Mouse (Mus musculus) megakaryocyte, embryonic 14.5 days (primary cell): ENCODE results near the gene Pknox2. TPM values are rescaled to one million over a fixed set of nuclear protein-coding genes. Genes with fewer than 3 reads are reported as not detected.

Experiments
- H3K27me3 ChIP-seq: replicated peaks from 2 replicates; pipeline ENCODE3; 2012; ENCODE audit warnings: inconsistent platforms
- H3K36me3 ChIP-seq: replicated peaks from 2 replicates; pipeline ENCODE3; 2012; ENCODE audit warnings: low read length, inconsistent platforms, mixed read lengths
- H3K4me1 ChIP-seq: 2 replicates; pipeline ENCODE4 v1.6.1; 2012; ENCODE audit warnings: inconsistent platforms
- H3K4me3 ChIP-seq: replicated peaks from 2 replicates; pipeline ENCODE3; 2012; ENCODE audit warnings: moderate library complexity, mild to moderate bottlenecking, inconsistent platforms
- H3K9me3 ChIP-seq: 2 replicates; pipeline ENCODE4 v1.6.1; 2012; ENCODE audit warnings: inconsistent platforms
- FLI1 ChIP-seq: IDR thresholded peaks from 2 replicates; pipeline ENCODE4 v1.6.1; 2012; ENCODE audit warnings: low read length, inconsistent platforms, mixed read lengths
- GATA1 ChIP-seq: IDR thresholded peaks from 3 replicates; pipeline ENCODE4 v1.6.1; 2012; ENCODE audit warnings: mixed read lengths, low read length, inconsistent platforms, borderline replicate concordance
- polyA plus RNA-seq: library from polyadenylated mRNA; stranded (reverse); fragments of >175 nt; gene quantifications from 2 replicates; pipeline ENCODE4 v1.2.3, GENCODE M21; 2012; ENCODE audit warnings: low replicate concordance; ENCODE audit not compliant: insufficient read depth

Gene Pknox2
- polyA plus RNA-seq, 1 experiment: 0.06 TPM

DNA sequence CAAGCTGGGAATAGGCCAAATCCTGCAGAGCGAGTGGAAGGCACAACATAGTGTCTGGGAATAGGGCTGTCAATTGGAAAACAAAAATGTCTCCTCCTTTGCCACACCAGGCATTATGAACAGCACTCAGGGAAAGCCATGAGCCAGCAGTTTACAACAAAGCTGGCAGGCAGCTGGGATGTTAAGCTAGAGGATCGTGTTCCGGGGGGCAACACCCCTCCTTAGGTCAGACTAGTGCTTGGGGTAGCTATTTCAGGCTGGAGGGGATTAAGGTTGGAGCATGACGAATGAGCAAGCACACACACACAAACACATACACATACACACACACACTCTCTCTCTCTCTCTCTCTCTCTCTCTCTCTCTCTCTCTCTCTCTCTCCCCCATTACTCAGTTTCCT lies 227.7 kb downstream of the Pknox2 start:
- Histone ChIP-seq H3K27me3 (peaks cover 16% of the 10 kb centered on the region), H3K4me3 (no peak overlapping the region), H3K36me3 (no peaks in the 10 kb centered on the region), H3K4me1 (peaks cover 4% of the 10 kb centered on the region; the same call in 1 of the 2 replicates), H3K9me3 (no peaks in the 10 kb centered on the region)
- no peak for TF ChIP-seq GATA1
- no peak for TF ChIP-seq FLI1

DNA sequence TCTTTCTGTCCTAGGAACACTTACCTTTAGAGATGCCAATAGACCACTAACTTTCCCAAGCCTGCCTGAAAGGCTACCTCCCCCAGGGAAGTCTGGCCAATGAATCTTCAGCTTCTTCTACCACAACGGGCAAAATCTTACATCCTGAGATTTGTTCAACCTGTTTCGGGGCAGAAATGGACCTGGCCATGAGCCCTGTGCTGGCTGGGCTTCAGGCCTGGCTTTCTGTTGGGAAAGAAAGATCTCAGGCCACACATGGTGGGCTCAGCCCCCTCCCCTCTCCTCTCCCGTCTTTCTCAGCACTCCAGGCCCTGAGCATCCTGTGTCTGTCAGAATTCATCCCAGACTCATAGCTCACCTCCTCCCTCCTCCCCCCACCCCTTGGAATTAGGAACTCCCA lies 228.6 kb downstream of the Pknox2 start:
- Histone ChIP-seq H3K9me3 (no peaks in the 10 kb centered on the region), H3K4me3 (no peak overlapping the region), H3K4me1 (peaks cover 4% of the 10 kb centered on the region; the same call in 1 of the 2 replicates), H3K27me3 (peaks cover 20% of the 10 kb centered on the region), H3K36me3 (no peaks in the 10 kb centered on the region)
- TF ChIP-seq FLI1 (no peak), GATA1 (no peak)

DNA sequence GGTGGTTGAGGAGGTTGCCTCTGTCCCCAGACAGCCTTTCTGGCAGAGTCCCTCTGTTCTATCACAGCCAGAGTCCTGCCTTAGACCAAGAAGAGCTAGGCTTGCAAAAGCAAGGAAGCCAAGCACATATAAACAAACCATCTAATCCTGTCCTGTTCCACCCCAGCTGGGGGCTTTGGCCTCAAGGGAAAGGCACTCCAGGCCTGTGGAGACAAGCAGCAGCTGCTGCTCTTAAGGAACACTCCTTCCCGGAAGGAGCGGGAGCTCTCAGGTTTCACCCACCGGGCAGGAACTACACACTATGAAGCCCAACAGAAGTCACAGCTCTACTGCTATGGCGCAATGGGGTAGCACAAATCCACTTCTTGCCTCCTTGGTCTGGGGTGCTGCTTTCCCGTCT lies 230.3 kb downstream of the Pknox2 start:
- peaks cover 20% of the 10 kb centered on the region for H3K27me3 ChIP-seq
- H3K9me3 ChIP-seq: no peaks in the 10 kb centered on the region
- H3K4me3 ChIP-seq: no peak overlapping the region
- TF ChIP-seq FLI1: no peak
- TF ChIP-seq GATA1: no peak
- H3K4me1 ChIP-seq: peaks cover 4% of the 10 kb centered on the region; the same call in 1 of the 2 replicates
- no peaks in the 10 kb centered on the region for H3K36me3 ChIP-seq

DNA sequence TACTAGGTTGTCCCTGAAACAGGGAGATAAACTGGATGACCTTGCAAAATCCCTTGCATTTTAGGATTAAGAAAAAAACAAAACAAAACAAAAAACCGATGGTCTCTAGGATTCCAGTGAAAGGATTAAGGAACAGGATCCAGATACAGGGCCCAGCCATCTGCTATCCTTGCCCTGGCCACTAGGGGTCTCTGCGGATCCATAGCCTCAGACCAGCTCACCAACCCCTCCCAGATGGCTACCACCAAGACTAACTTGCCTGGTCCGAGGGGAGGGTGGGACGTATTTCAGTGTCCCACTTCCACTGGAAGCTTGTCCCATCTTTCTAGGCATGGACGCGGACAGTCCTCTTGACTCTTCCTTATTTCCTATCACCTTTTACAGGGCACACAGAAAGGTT lies 230.8 kb downstream of the Pknox2 start:
- Histone ChIP-seq H3K4me1 (peaks cover 4% of the 10 kb centered on the region; the same call in 1 of the 2 replicates), H3K4me3 (no peak overlapping the region), H3K27me3 (peaks cover 20% of the 10 kb centered on the region), H3K9me3 (no peaks in the 10 kb centered on the region), H3K36me3 (no peaks in the 10 kb centered on the region)
- TF ChIP-seq GATA1 (no peak), FLI1 (no peak)

DNA sequence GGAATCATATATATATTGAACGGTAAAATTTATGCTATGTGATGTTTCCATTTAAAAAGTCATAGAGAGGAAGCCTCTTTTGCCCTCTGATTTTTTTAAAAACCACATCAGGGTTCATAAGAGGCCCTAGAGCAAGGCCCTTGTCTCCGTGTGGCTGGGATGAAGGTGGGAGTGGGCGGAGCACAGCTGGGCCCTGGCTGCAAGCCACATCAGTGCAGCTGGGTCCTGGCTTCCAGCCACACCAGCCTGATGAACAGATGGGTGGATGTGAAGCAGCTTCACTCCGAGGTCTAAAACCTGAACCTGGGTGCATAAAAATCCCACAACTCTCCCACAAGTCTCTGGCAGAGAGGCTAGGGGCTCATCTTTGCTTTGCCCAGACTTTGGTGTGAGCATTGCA lies 241.8 kb downstream of the Pknox2 start:
- Histone ChIP-seq H3K9me3 (no peaks in the 10 kb centered on the region), H3K27me3 (peaks cover 5% of the 10 kb centered on the region), H3K4me1 (no peaks in the 10 kb centered on the region), H3K4me3 (no peak overlapping the region), H3K36me3 (no peaks in the 10 kb centered on the region)
- TF ChIP-seq FLI1: no peak
- TF ChIP-seq GATA1: no peak

DNA sequence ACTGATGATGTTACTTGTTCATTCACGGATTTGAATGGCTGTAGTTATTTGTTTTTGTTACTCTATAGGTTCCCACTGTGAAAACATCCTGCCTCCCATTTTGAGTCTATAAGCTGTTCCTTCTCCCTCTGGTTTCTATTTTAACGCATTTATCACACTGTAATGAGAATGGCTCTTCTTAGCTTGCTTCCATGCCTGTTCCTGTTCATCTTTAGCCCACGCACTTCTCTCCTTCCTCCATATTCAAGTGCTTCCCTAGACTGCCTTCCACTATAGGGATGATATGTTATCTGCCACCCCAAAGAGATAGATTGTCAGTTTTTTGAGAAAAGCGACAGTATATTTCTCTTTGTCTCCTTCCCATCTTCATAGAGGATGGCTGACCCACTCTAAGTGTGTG lies 246.7 kb downstream of the Pknox2 start:
- no peak for TF ChIP-seq GATA1
- TF ChIP-seq FLI1: no peak
- Histone ChIP-seq H3K36me3 (no peaks in the 10 kb centered on the region), H3K4me1 (no peaks in the 10 kb centered on the region), H3K9me3 (no peaks in the 10 kb centered on the region), H3K27me3 (peaks cover 9% of the 10 kb centered on the region), H3K4me3 (no peak overlapping the region)

DNA sequence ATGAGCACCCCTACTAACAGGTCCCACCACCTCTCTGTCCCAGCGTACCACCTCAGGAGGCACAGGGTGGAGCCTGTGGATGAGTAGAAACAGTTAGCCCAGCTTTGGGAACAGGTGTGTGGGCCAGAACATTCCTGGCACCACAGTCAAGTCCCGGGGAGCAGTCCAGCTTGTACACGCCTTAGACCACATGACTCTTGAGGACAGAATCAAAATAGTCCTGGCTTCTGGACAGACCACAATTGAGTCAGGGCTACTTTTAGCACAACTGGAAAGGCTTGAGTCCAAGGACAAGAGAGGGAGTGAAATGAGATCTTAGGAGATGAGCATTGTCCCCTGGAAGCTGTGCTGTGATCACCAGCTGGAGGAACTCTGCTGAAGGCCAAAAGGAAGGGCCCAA lies 248.6 kb downstream of the Pknox2 start:
- H3K4me1 ChIP-seq: no peaks in the 10 kb centered on the region
- H3K27me3 ChIP-seq: peaks cover 9% of the 10 kb centered on the region
- no peaks in the 10 kb centered on the region for H3K9me3 ChIP-seq
- no peaks in the 10 kb centered on the region for H3K36me3 ChIP-seq
- no peak overlapping the region for H3K4me3 ChIP-seq
- TF ChIP-seq GATA1 (no peak), FLI1 (no peak)

DNA sequence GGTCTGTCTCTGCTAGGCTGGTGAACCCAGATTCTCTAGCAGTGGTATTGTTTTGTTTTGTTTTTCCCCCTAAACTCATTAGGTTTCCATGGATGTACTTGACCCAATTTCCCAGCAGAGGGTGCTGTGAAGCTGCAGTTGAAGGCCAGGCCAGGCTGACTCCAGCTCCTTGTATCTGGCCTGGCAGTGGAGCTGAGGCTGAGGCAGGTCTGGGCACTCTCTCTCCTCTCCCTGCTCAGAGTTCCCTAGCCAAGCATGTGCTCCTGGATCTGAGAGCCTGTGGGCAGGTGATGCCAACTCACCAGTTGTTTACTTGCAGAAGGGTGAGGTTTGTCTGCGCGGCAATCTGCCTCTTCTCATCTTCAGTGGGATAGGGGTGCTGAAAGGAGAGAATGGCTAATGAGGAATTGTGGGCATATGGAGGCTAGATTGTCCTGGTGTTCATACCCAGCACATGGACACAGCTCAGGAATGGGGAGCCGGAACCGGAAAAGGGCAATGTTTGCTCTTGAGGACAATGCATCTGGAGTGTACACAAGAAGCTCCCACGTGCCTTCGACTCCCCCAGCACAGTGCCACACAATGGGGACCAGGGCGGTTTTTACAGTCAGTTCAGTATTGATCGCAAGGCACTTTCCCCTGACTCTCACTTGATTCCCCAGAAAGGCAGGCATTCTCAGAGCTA lies 252.1 kb downstream of the Pknox2 start:
- Histone ChIP-seq H3K27me3 (peaks cover 16% of the 10 kb centered on the region), H3K4me1 (no peaks in the 10 kb centered on the region; the same call in 1 of the 2 replicates), H3K4me3 (no peak overlapping the region), H3K9me3 (no peaks in the 10 kb centered on the region), H3K36me3 (no peaks in the 10 kb centered on the region)
- no peak for TF ChIP-seq FLI1
- no peak for TF ChIP-seq GATA1

DNA sequence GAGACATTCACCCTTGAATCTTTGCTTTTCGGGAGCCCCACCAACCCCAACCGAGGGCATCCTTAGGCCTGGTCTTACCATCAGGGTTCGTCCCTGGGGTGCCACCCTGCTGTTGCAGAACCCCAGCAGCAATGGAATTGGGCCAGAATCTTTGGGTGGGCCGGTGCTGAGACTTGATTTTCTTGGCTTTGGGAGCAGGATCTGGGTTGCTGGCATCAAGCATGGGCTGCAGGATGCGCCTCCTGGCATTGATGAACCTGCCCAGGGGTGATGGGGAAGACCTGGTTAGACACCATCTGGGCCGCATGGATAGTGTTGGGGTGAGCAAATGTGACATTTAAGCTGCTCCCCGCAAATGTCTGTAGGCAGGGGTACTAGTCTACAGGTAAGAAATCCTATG lies 253.0 kb downstream of the Pknox2 start:
- no peak overlapping the region for H3K4me3 ChIP-seq
- H3K27me3 ChIP-seq: peaks cover 16% of the 10 kb centered on the region
- H3K36me3 ChIP-seq: no peaks in the 10 kb centered on the region
- H3K4me1 ChIP-seq: no peaks in the 10 kb centered on the region; the same call in 1 of the 2 replicates
- TF ChIP-seq GATA1: no peak
- no peak for TF ChIP-seq FLI1
- H3K9me3 ChIP-seq: no peaks in the 10 kb centered on the region

DNA sequence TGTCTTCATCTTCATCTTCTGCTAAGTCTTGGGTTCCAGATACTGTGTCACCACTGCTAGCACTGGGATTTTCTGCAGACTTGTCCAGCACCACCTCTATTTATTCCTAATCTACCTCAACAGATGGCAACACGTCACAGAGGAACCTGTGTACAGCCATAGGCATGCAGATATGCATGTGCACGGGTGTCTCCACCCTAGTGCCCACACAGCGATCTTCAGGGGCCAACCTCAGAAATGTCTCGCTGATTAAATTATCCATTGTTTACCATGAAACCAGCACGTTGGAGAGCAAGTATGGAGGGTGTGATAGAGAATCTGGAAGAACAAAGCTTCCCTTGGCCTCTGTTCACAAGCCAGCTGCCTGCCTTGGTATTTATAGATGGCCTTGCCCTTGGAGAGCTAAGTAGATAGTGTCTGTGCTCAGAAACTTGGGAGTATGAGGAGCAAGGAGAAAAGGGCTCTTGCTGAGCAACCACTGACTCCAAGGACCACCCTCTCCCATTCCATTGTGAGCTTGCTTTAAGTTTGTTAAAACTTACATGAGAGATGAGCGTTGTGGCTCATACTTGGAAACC lies 253.7 kb downstream of the Pknox2 start:
- TF ChIP-seq GATA1 (no peak), FLI1 (no peak)
- no peaks in the 10 kb centered on the region for H3K9me3 ChIP-seq
- H3K27me3 ChIP-seq: peaks cover 15% of the 10 kb centered on the region
- H3K4me1 ChIP-seq: no peaks in the 10 kb centered on the region; the same call in 1 of the 2 replicates
- H3K4me3 ChIP-seq: no peak overlapping the region
- H3K36me3 ChIP-seq: no peaks in the 10 kb centered on the region

DNA sequence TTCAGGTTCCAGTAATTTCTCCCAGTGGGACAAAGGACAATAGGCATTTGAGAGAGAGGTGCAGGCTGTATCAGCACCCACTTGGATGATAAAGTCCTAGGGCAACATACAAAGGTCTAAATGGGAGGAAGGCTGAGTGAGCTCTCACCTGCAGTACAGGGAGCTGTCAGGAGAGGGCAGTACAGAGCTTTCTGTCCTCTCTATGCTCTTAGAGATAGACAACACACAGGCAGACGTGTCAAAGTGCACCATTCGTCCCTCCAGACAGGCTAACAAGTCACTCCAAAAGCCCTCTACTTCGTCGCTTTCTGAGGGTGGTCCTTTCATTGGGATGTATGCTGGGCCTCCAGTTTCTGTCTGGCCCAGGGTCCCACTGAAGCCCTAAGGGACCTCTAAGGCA lies 256.7 kb downstream of the Pknox2 start:
- no peak for TF ChIP-seq GATA1
- no peaks in the 10 kb centered on the region for H3K9me3 ChIP-seq
- no peaks in the 10 kb centered on the region for H3K36me3 ChIP-seq
- no peak overlapping the region for H3K4me3 ChIP-seq
- H3K27me3 ChIP-seq: peaks cover 9% of the 10 kb centered on the region
- H3K4me1 ChIP-seq: no peaks in the 10 kb centered on the region; the same call in 1 of the 2 replicates
